Comparison of ENCODE assay signal across 9 mouse cellular contexts in the genomic region with DNA sequence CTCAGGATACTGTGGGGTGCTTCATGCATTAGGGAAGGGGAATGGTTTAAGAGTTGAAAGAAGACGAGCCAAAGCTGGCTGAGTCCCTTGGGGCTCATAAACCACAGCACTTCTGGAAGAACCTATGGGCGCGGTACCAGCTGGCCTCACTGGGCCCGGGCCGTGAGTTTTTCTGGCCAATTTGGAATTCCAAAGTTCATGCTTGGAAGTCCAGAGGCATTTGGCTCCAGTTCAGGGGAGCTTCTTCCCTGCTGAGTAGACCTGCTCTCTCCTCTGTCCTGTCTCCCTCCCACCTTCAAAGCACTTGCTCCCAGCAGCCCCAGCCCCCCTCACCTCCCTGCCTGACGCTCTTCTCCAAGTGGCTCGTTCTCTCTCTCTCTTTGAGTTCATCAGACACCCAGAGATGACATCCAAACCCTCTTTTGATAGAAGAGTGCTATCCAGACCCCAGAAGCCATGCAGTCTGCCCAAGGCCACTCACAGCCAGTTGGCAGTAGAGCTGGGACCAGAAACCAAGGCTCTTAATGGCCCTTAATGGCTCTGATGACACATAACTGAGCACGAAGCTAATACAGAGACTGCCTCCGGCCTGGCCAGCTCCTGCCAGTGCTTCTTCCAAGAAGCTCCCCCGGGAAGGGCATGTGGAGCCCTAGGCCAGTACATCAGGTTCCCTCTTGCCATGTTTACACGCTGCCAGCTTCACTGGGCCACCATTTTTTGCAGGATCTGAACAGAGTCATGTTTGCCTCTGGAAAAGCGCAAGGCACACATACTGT.
A peak's percentile ranks its signal among the peaks of the same experiment; 100 is the strongest.
DNase-seq lines count a peak whose midpoint lies in the region; ATAC-seq and TF ChIP-seq lines count a peak whose summit lies in the region.
"Had no signal": no experiment of that assay in that cellular context is flagged by ENCODE, and none has a peak within 500 bp of the region (broad histone marks: within the 10 kb centered on the region; RNA-seq: fewer than 3 reads in every experiment).

No protein-coding gene starts in this region.

- H3K4me1 ChIP-seq in kidney, adult 2 months (ENCODE audit: control insufficient read depth, insufficient read depth, low read length) = peaks cover 34% of the 10 kb centered on the region
- peaks cover 2% of the 10 kb centered on the region; the same call in 1 of the 2 replicates for H3K4me1 ChIP-seq in lung, adult 2 months (ENCODE audit: control insufficient read depth, insufficient read depth, low read length)

- WGBS in kidney, adult 2 months = 51% methylated on average over 12 of the region's 12 CpGs
- WGBS in lung, adult 2 months = 71% methylated on average over 12 of the region's 12 CpGs

- in situ Hi-C loops in Patski (cut with MboI; ENCODE audit: low pct_unique_long_range_greater_than_20kb) = no loop called here

- peak; percentile 94 for DNase-seq in kidney, adult 2 months
- no peak for DNase-seq in kidney, postnatal 4 days
- peak; percentile 90 for DNase-seq in Patski (ENCODE audit: low read depth, low spot score)
- peak; percentile 75 for DNase-seq in gastrocnemius, adult 2 months
- peak; percentile 85 to 89 for DNase-seq in kidney, postnatal 25 days
- no peak for DNase-seq in layer of hippocampus, adult 9-11 months
- DNase-seq in lung, adult 2 months = no peak
- DNase-seq: right cerebral cortex, postnatal 14 days; thymus, postnatal 36 days had no signal

- H3K27me3 ChIP-seq in kidney, adult 2 months (replicated peaks; ENCODE audit: control insufficient read depth, insufficient read depth, low read length) = no peaks in the 10 kb centered on the region
- no peaks in the 10 kb centered on the region for H3K27me3 ChIP-seq in Patski

- no peaks in the 10 kb centered on the region for H3K36me3 ChIP-seq in kidney, adult 2 months (ENCODE audit: control insufficient read depth, insufficient read depth, low read length)

- no peak for TF ChIP-seq POLR2A in kidney, adult 2 months (IDR thresholded peaks at IDR 0.05; ENCODE audit: low read depth, low read length)
- TF ChIP-seq POLR2A in lung, adult 2 months (IDR thresholded peaks at IDR 0.05; ENCODE audit: borderline replicate concordance, extremely low read depth, low read depth, low read length) = no peak

- POLR2A ChIA-PET in Patski (lab: Charles Lee) = interaction anchor here (0.6 to 2.7 kb wide), 6 partner anchors 10 to 453 kb away, joined by 3 to 11 read pairs (median 4); no protein-coding TSS in a partner anchor

- CTCF ChIA-PET in Patski (lab: Charles Lee) = interaction anchor here (0.9 to 3.5 kb wide), 5 partner anchors 10 to 173 kb away, joined by 3 to 14 read pairs (median 3); no protein-coding TSS in a partner anchor

- intact Hi-C loops in gastrocnemius, adult 2 months (cut with DNase I) = loop anchor here (2.0 to 5.0 kb wide), 2 partner anchors 38 to 214 kb away; no protein-coding TSS in a partner anchor

- no peak for TF ChIP-seq CTCF in kidney, adult 2 months (conservative IDR thresholded peaks at IDR 0.05; ENCODE audit: insufficient read depth, insufficient read length, low read depth, low read length)
- no peak for TF ChIP-seq CTCF in Patski (IDR thresholded peaks at IDR 0.05)
- no peak for TF ChIP-seq CTCF in gastrocnemius, adult 2 months (IDR thresholded peaks at IDR 0.05)
- no peak for TF ChIP-seq CTCF in lung, adult 2 months (IDR thresholded peaks at IDR 0.05; ENCODE audit: insufficient read depth, low read length)

- no peak overlapping the region for H3K4me3 ChIP-seq in kidney, adult 2 months (ENCODE audit: insufficient read depth, low read depth, low read length)
- no peak overlapping the region for H3K4me3 ChIP-seq in gastrocnemius, adult 2 months
- no peak overlapping the region for H3K4me3 ChIP-seq in lung, adult 2 months (replicated peaks; ENCODE audit: extremely low read depth, low read depth, low read length)

- peak; percentile 75 for ATAC-seq in Patski

- peak overlapping the region; percentile 61; the same call in 1 of the 2 replicates for H3K27ac ChIP-seq in kidney, adult 2 months (ENCODE audit: insufficient read depth, low read depth, low read length)
- H3K27ac ChIP-seq in gastrocnemius, adult 2 months = peak overlapping the region; percentile 79

Comparison
In these comparisons a context has a peak if more than half of its experiments do, and no peak if none do; other contexts are left out.
1. DNase-seq: peak in kidney, adult 2 months (single experiment), Patski (single experiment), gastrocnemius, adult 2 months (single experiment) and kidney, postnatal 25 days (2 of 2); none in kidney, postnatal 4 days (0 of 2), layer of hippocampus, adult 9-11 months (single experiment) and lung, adult 2 months (single experiment).